Mouse (Mus musculus): Measurements from ENCODE around the gene Svep1.

DNA sequence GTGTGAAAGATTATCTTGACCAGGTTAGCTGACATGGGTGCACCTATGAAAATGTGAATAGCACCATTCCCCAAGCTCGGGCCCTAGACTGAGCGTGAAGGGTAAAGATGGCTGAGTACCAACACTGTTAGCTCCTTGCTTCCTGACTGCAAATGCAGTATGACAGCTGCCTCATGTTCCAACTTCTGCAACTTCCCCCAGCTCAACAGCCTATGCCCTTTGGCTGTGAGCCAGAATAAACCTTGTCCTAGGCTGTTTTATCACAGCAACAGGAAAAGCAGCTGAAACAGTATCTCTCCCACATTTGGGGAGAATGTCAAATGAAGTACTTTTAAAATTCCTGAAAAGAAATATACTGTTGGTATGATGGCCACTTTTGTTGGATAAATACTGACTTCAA lies 10.7 kb downstream of the Svep1 start:
- no peak for TF ChIP-seq POLR2A (IDR thresholded peaks at IDR 0.05; ENCODE audit: control insufficient read depth, low read depth, low read length)
- TF ChIP-seq CTCF (IDR thresholded peaks at IDR 0.05; ENCODE audit: control insufficient read depth, insufficient read depth, insufficient replicate concordance, low read depth, low read length), result no peak

All from testis, adult 2 months (tissue).